In genomic region chr17:27819971-27820567, GRCm38 (mm10) we compare ENCODE assay signal across 7 mouse cellular contexts. TPM values are rescaled to one million over a fixed set of nuclear protein-coding genes. Genes with fewer than 3 reads are reported as not detected.
DNase-seq lines count a peak whose midpoint lies in the region; ATAC-seq lines count a peak whose summit lies in the region.

No protein-coding gene starts in this region.

- H3K27ac ChIP-seq in intestine, embryonic 14.5 days (ENCODE audit: low read depth) = peak overlapping the region; percentile 78
- peak overlapping the region; percentile 24 for H3K27ac ChIP-seq in limb, embryonic 11.5 days (replicated peaks; ENCODE audit: low read depth, low read length)
- H3K27ac ChIP-seq in midbrain, embryonic 13.5 days = peak overlapping the region; percentile 87

- peak overlapping the region; percentile 93 for H3K9ac ChIP-seq in intestine, embryonic 14.5 days (ENCODE audit: low read length)
- H3K9ac ChIP-seq in limb, embryonic 11.5 days (ENCODE audit: low read length) = peak overlapping the region; percentile 84
- peak overlapping the region; percentile 97 for H3K9ac ChIP-seq in midbrain, embryonic 13.5 days (replicated peaks)

- H3K4me3 ChIP-seq in intestine, embryonic 14.5 days (ENCODE audit: low read depth, low read length) = peak overlapping the region; percentile 96
- H3K4me3 ChIP-seq in limb, embryonic 11.5 days (ENCODE audit: low read depth, low read length) = peak overlapping the region; percentile 86
- H3K4me3 ChIP-seq in midbrain, embryonic 13.5 days (replicated peaks) = peak overlapping the region; percentile 100

- no peaks in the 10 kb centered on the region for H3K36me3 ChIP-seq in intestine, embryonic 14.5 days (ENCODE audit: control insufficient read depth, insufficient read depth, low read length)
- no peaks in the 10 kb centered on the region for H3K36me3 ChIP-seq in limb, embryonic 11.5 days (ENCODE audit: control insufficient read depth, insufficient read depth, low read length)
- H3K36me3 ChIP-seq in midbrain, embryonic 13.5 days = no peaks in the 10 kb centered on the region

- peaks cover 24% of the 10 kb centered on the region; the same call in 1 of the 2 replicates for H3K4me1 ChIP-seq in intestine, embryonic 14.5 days (replicated peaks; ENCODE audit: control insufficient read depth, insufficient read depth, low read length)
- H3K4me1 ChIP-seq in limb, embryonic 11.5 days (ENCODE audit: control insufficient read depth, insufficient read depth, low read length) = peaks cover 14% of the 10 kb centered on the region
- peaks cover 32% of the 10 kb centered on the region for H3K4me1 ChIP-seq in midbrain, embryonic 13.5 days (replicated peaks)

- H3K27me3 ChIP-seq in intestine, embryonic 14.5 days (replicated peaks; ENCODE audit: control insufficient read depth, insufficient read depth, low read length) = no peaks in the 10 kb centered on the region
- no peaks in the 10 kb centered on the region for H3K27me3 ChIP-seq in limb, embryonic 11.5 days (ENCODE audit: control insufficient read depth, insufficient read depth, low read length)
- H3K27me3 ChIP-seq in midbrain, embryonic 13.5 days = no peaks in the 10 kb centered on the region

- peak; percentile 61 for DNase-seq in adipocyte (ENCODE audit: low spot score)
- DNase-seq in cerebellum, postnatal 10 days = peak; percentile 70 to 77
- peak; percentile 45 to 60 for DNase-seq in gastrocnemius, adult 8-10 months (ENCODE audit: low spot score in 2 of 2)
- peak; percentile 82 for DNase-seq in intestine, embryonic 14.5 days (ENCODE audit: low spot score)
- peak; percentile 61 for DNase-seq in limb, embryonic 11.5 days (ENCODE audit: low spot score)
- peak; percentile 36 to 64 for DNase-seq in spleen, postnatal 36 days (ENCODE audit: low spot score in 2 of 2)

- H3K9me3 ChIP-seq in intestine, embryonic 14.5 days (ENCODE audit: control insufficient read depth, low read length) = no peaks in the 10 kb centered on the region
- H3K9me3 ChIP-seq in limb, embryonic 11.5 days (ENCODE audit: control insufficient read depth, low read length) = no peaks in the 10 kb centered on the region
- H3K9me3 ChIP-seq in midbrain, embryonic 13.5 days = no peaks in the 10 kb centered on the region

- peak; percentile 86 for ATAC-seq in intestine, embryonic 14.5 days (replicated peaks; ENCODE audit: low FRiP score, low TSS enrichment, low read depth)
- no peak; the same call in none of the 2 replicates for ATAC-seq in limb, embryonic 11.5 days (ENCODE audit: insufficient number of reproducible peaks, low FRiP score, low TSS enrichment, low read depth)
- ATAC-seq in midbrain, embryonic 13.5 days = peak; percentile 92

- peak overlapping the region; percentile 91 for H3K4me2 ChIP-seq in intestine, embryonic 14.5 days (ENCODE audit: low read length)
- peak overlapping the region; percentile 91 for H3K4me2 ChIP-seq in limb, embryonic 11.5 days (ENCODE audit: low read depth, severe bottlenecking)
- peak overlapping the region; percentile 86 for H3K4me2 ChIP-seq in midbrain, embryonic 13.5 days (replicated peaks)

- under 1% methylated on average over 58 of the region's 62 CpGs for WGBS in intestine, embryonic 14.5 days
- WGBS in limb, embryonic 11.5 days = under 1% methylated on average over 57 of the region's 62 CpGs
- WGBS in midbrain, embryonic 13.5 days = under 1% methylated on average over 53 of the region's 62 CpGs

RNA-seq across cellular contexts. Expression of gene D17Wsu92e, which starts 0.4 kb away (rescaled TPM):
- 100 to 1,000 TPM; 224 to 253 (median 227) TPM for total RNA-seq in gastrocnemius, adult 8-10 months (2022)
- 20.1 and 23.4 TPM in 2 replicates for polyA plus RNA-seq in intestine, embryonic 14.5 days (2014; fragmentation: Nextera tagmentation; extraction: Ambion mirVana)
- 16.7 and 17.6 TPM in 2 replicates for polyA plus RNA-seq in limb, embryonic 11.5 days (2014; fragmentation: Nextera tagmentation; extraction: Ambion mirVana)
- 9.6 and 9.7 TPM in 2 replicates for polyA plus RNA-seq in midbrain, embryonic 13.5 days (2015; fragmentation: Nextera tagmentation; extraction: Ambion mirVana)

RNA-seq across cellular contexts. Expression of gene Snrpc, which starts 17.9 kb away (rescaled TPM):
- total RNA-seq in gastrocnemius, adult 8-10 months (2022) = 10 to 100 TPM; 52.1 to 64.3 (median 59.5) TPM
- polyA plus RNA-seq in intestine, embryonic 14.5 days (2014; fragmentation: Nextera tagmentation; extraction: Ambion mirVana) = 302 and 314 TPM in 2 replicates
- 415 and 425 TPM in 2 replicates for polyA plus RNA-seq in limb, embryonic 11.5 days (2014; fragmentation: Nextera tagmentation; extraction: Ambion mirVana)
- 304 and 309 TPM in 2 replicates for polyA plus RNA-seq in midbrain, embryonic 13.5 days (2015; fragmentation: Nextera tagmentation; extraction: Ambion mirVana)

RNA-seq across cellular contexts. Expression of gene Uhrf1bp1, which starts 36.2 kb away (rescaled TPM):
- 10 to 100 TPM; 21.0 to 30.9 (median 28.8) TPM for total RNA-seq in gastrocnemius, adult 8-10 months (2022)
- polyA plus RNA-seq in intestine, embryonic 14.5 days (2014; fragmentation: Nextera tagmentation; extraction: Ambion mirVana) = 5.8 and 6.6 TPM in 2 replicates
- 8.2 and 8.5 TPM in 2 replicates for polyA plus RNA-seq in limb, embryonic 11.5 days (2014; fragmentation: Nextera tagmentation; extraction: Ambion mirVana)
- 6.6 and 7.3 TPM in 2 replicates for polyA plus RNA-seq in midbrain, embryonic 13.5 days (2015; fragmentation: Nextera tagmentation; extraction: Ambion mirVana)

Comparison
In these comparisons a context has a peak if more than half of its experiments do, and no peak if none do; other contexts are left out.
1. H3K27ac ChIP-seq: peak in every context shown above with its lines; median percentile 87 in midbrain, embryonic 13.5 days; 78 in intestine, embryonic 14.5 days; 24 in limb, embryonic 11.5 days.